Mouse (Mus musculus) lung, adult 2 months (tissue): ENCODE measurements around the gene Jmjd4.

Experiments used
- CTCF ChIP-seq: fragments of 200-500 bp; IDR thresholded peaks from 2 replicates; pipeline ENCODE4 v1.5.1; 2011; ENCODE audit warnings: mild to moderate bottlenecking, low read length, control low read depth; ENCODE audit not compliant: insufficient read depth
- POLR2A ChIP-seq: fragments of 200-500 bp; IDR thresholded peaks from 2 replicates; pipeline ENCODE4 v1.6.1; 2011; ENCODE audit warnings: low read depth, mild to moderate bottlenecking, control low read depth, low read length, borderline replicate concordance; ENCODE audit errors: extremely low read depth

- no peak for TF ChIP-seq POLR2A
- no peak for TF ChIP-seq CTCF
These were observed 11.9 kb upstream of the Jmjd4 start for GRCm38 (mm10) chr11:59437954-59438353.
